Mouse (Mus musculus) embryonic facial prominence, embryonic 15.5 days (tissue): ENCODE measurements around the gene Cdh1. TPM values are rescaled to one million over a fixed set of nuclear protein-coding genes. Genes with fewer than 3 reads are reported as not detected.
"Not testable (repeated sequence)": the region's sequence is repeated elsewhere in the genome, so short reads cannot be mapped to it uniquely, and the experiment has no call there.

Experiments used
- ATAC-seq: fragments of 200-750 bp; cut with Nextera tagmentation; 2 replicates; pipeline ENCODE4 v1.8.0; 2017; ENCODE audit warnings: low read depth, moderate TSS enrichment; ENCODE audit not compliant: insufficient number of reproducible peaks, low FRiP score, low TSS enrichment
- H3K27ac ChIP-seq: fragments of 300-500 bp; sonication (generic); replicated peaks from 2 replicates; pipeline ENCODE4 v1.5.1; 2015; ENCODE audit warnings: mild to moderate bottlenecking, inconsistent platforms
- H3K27me3 ChIP-seq: fragments of 300-500 bp; sonication (generic); 2 replicates; pipeline ENCODE4 v1.6.1; 2015; ENCODE audit warnings: inconsistent platforms
- H3K36me3 ChIP-seq: fragments of 300-500 bp; sonication (generic); 2 replicates; pipeline ENCODE4 v1.6.1; 2015; ENCODE audit warnings: mild to moderate bottlenecking, inconsistent platforms
- H3K4me1 ChIP-seq: fragments of 300-500 bp; sonication (generic); 2 replicates; pipeline ENCODE4 v1.6.1; 2015; ENCODE audit warnings: inconsistent platforms
- H3K4me2 ChIP-seq: fragments of 300-500 bp; sonication (generic); replicated peaks from 2 replicates; pipeline ENCODE4 v1.6.1; 2015; ENCODE audit warnings: mild to moderate bottlenecking, inconsistent platforms
- H3K4me3 ChIP-seq: fragments of 300-500 bp; sonication (generic); replicated peaks from 2 replicates; pipeline ENCODE4 v1.5.1; 2015; ENCODE audit warnings: mild to moderate bottlenecking, inconsistent platforms
- H3K9ac ChIP-seq: fragments of 300-500 bp; sonication (generic); 2 replicates; pipeline ENCODE4 v1.6.1; 2015; ENCODE audit warnings: inconsistent platforms
- H3K9me3 ChIP-seq: fragments of 300-500 bp; sonication (generic); replicated peaks from 2 replicates; pipeline ENCODE4 v1.6.1; 2016; ENCODE audit warnings: inconsistent platforms
- WGBS: fragments of 180-500 bp; shearing (Covaris S2); methylation state at CpG from one replicate; pipeline ENCODE4 v1.1.7; 2015; 5-methylcytosine and 5-hydroxymethylcytosine counted together
- polyA plus RNA-seq: library from polyadenylated mRNA; unstranded; fragments of >200 nt; fragmentation: Nextera tagmentation; extraction: Ambion mirVana; gene quantifications from 2 replicates; pipeline ENCODE4 v1.2.1, GENCODE M21; 2015

Cdh1 gene
- polyA plus RNA-seq, 1 experiment from 2014 or later = 72.0 TPM

DNA sequence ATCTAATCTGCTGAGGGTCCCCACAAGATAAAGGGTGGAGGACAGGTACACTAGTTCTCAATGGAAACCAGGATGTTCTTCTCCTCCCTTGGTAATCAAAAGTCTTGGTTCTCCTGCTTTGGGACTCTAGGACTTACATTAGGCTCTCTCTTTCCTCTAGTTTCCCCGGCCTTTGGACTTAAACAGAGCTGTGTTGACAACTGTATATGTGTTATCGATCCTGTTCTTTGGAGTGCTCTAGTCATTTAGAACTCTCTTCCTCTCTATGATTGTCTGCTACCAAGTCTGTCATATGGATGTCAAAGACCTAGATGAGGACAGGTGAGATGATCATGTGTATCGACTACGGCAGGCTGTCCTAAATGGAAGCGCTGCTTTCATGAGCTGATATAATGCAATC is 6.1 kb upstream of the Cdh1 start:
- Histone ChIP-seq H3K27ac (no peak overlapping the region), H3K4me2 (no peak overlapping the region), H3K36me3 (no peaks in the 10 kb centered on the region), H3K9ac (no peak overlapping the region), H3K4me3 (no peak overlapping the region), H3K4me1 (no peaks in the 10 kb centered on the region), H3K9me3 (no peaks in the 10 kb centered on the region), H3K27me3 (peaks cover 4% of the 10 kb centered on the region)
- ATAC-seq = no peak
- 92% methylated on average over 5 of the region's 5 CpGs for WGBS

- WGBS = 51% methylated on average over 7 of the region's 7 CpGs
- H3K27me3 ChIP-seq = peaks cover 26% of the 10 kb centered on the region
These were observed 3.7 kb upstream of the Cdh1 start for GRCm38 (mm10) chr8:106599265-106599979.

GRCm38 (mm10) chr8:106603933-106604332 is 782 bp downstream of the Cdh1 start:
- H3K27me3 ChIP-seq = peaks cover 48% of the 10 kb centered on the region
- peak overlapping the region; percentile 50 for H3K4me3 ChIP-seq
- no peak for ATAC-seq
- H3K9me3 ChIP-seq = no peaks in the 10 kb centered on the region
- 0 out of 2 replicates have a peak overlapping the region, but pooled peaks have one; percentile 48 for H3K27ac ChIP-seq
- no peaks in the 10 kb centered on the region for H3K36me3 ChIP-seq
- peak overlapping the region; percentile 40; the same call in 1 of the 2 replicates for H3K9ac ChIP-seq
- peaks cover 23% of the 10 kb centered on the region for H3K4me1 ChIP-seq
- WGBS = 2% methylated on average over 18 of the region's 19 CpGs
- peak overlapping the region; percentile 85 for H3K4me2 ChIP-seq

More at GRCm38 (mm10) chr8:106599265-106599979, 3.7 kb upstream of the Cdh1 start:
- Histone ChIP-seq H3K4me3 (no peak overlapping the region), H3K36me3 (no peaks in the 10 kb centered on the region), H3K27ac (no peak overlapping the region), H3K9ac (no peak overlapping the region), H3K4me2 (no peak overlapping the region), H3K4me1 (peaks cover 16% of the 10 kb centered on the region), H3K9me3 (no peaks in the 10 kb centered on the region)
- ATAC-seq = no peak

- no peak overlapping the region for H3K4me3 ChIP-seq
- H3K27ac ChIP-seq = no peak overlapping the region
- no peaks in the 10 kb centered on the region for H3K9me3 ChIP-seq
- no peaks in the 10 kb centered on the region for H3K36me3 ChIP-seq
- H3K27me3 ChIP-seq = peaks cover 48% of the 10 kb centered on the region
- H3K4me1 ChIP-seq = peaks cover 23% of the 10 kb centered on the region
- ATAC-seq = no peak
- H3K9ac ChIP-seq = no peak overlapping the region
- 60% methylated on average over 7 of the region's 7 CpGs for WGBS
- H3K4me2 ChIP-seq = peak overlapping the region; percentile 15; the same call in 1 of the 2 replicates
These were observed 2.5 kb downstream of the Cdh1 start for GRCm38 (mm10) chr8:106605657-106606056.

- Histone ChIP-seq H3K9me3 (no peaks in the 10 kb centered on the region), H3K9ac (no peak overlapping the region), H3K4me3 (no peak overlapping the region), H3K4me2 (no peak overlapping the region), H3K36me3 (no peaks in the 10 kb centered on the region), H3K4me1 (peaks cover 23% of the 10 kb centered on the region), H3K27ac (no peak overlapping the region), H3K27me3 (peaks cover 48% of the 10 kb centered on the region)
- ATAC-seq = no peak
- WGBS = 47% methylated on average over 4 of the region's 4 CpGs
These were observed 3.0 kb downstream of the Cdh1 start for GRCm38 (mm10) chr8:106606121-106606520.

- Histone ChIP-seq H3K27ac (no peak overlapping the region), H3K9me3 (no peaks in the 10 kb centered on the region), H3K27me3 (peaks cover 48% of the 10 kb centered on the region), H3K4me2 (no peak overlapping the region), H3K4me3 (no peak overlapping the region), H3K9ac (no peak overlapping the region), H3K36me3 (no peaks in the 10 kb centered on the region), H3K4me1 (peaks cover 25% of the 10 kb centered on the region)
- 34% methylated on average over 15 of the region's 15 CpGs for WGBS
- no peak for ATAC-seq
These were observed 3.5 kb downstream of the Cdh1 start for GRCm38 (mm10) chr8:106606601-106607145.

DNA sequence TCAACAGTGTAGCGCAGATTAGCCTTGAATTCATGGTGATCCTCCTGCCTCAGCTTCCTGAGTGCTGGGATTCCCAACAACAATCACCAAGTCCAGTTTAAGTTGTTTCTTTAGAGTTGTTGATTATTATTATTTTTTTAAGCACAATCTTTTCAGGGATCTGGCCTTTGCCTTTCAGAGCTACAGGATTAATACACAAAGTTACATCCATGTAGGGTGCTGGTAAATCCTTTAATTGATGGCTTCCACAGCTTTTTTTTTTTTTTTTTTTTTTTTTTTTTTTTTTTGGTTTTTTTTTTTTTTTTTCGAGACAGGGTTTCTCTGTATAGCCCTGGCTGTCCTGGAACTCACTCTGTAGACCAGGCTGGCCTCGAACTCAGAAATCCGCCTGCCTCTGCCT is 4.6 kb downstream of the Cdh1 start:
- not testable (repeated sequence) for H3K9me3 ChIP-seq, H3K9ac ChIP-seq, H3K36me3 ChIP-seq, ATAC-seq, H3K4me3 ChIP-seq, H3K4me2 ChIP-seq, H3K27ac ChIP-seq
- Histone ChIP-seq H3K27me3 (peaks cover 37% of the 10 kb centered on the region), H3K4me1 (peaks cover 26% of the 10 kb centered on the region)
- 90% methylated on average over 4 of the region's 4 CpGs for WGBS

GRCm38 (mm10) chr8:106608425-106608824 is 5.3 kb downstream of the Cdh1 start:
- no peak overlapping the region for H3K9ac ChIP-seq
- WGBS = 43% methylated on average over 3 of the region's 3 CpGs
- no peak overlapping the region for H3K4me2 ChIP-seq
- H3K27me3 ChIP-seq = peaks cover 32% of the 10 kb centered on the region
- no peaks in the 10 kb centered on the region for H3K9me3 ChIP-seq
- H3K27ac ChIP-seq = peak overlapping the region; percentile 17; the same call in 1 of the 2 replicates
- no peaks in the 10 kb centered on the region for H3K36me3 ChIP-seq
- ATAC-seq = no peak
- H3K4me1 ChIP-seq = peaks cover 20% of the 10 kb centered on the region
- no peak overlapping the region for H3K4me3 ChIP-seq

GRCm38 (mm10) chr8:106609076-106609903 is 6.1 kb downstream of the Cdh1 start:
- peaks cover 12% of the 10 kb centered on the region for H3K4me1 ChIP-seq
- no peak for ATAC-seq
- H3K4me2 ChIP-seq = no peak overlapping the region
- no peak overlapping the region for H3K27ac ChIP-seq
- no peak overlapping the region for H3K4me3 ChIP-seq
- H3K9ac ChIP-seq = no peak overlapping the region
- no peaks in the 10 kb centered on the region for H3K36me3 ChIP-seq
- H3K27me3 ChIP-seq = peaks cover 24% of the 10 kb centered on the region
- H3K9me3 ChIP-seq = no peaks in the 10 kb centered on the region
- WGBS = 64% methylated on average over 7 of the region's 7 CpGs

DNA sequence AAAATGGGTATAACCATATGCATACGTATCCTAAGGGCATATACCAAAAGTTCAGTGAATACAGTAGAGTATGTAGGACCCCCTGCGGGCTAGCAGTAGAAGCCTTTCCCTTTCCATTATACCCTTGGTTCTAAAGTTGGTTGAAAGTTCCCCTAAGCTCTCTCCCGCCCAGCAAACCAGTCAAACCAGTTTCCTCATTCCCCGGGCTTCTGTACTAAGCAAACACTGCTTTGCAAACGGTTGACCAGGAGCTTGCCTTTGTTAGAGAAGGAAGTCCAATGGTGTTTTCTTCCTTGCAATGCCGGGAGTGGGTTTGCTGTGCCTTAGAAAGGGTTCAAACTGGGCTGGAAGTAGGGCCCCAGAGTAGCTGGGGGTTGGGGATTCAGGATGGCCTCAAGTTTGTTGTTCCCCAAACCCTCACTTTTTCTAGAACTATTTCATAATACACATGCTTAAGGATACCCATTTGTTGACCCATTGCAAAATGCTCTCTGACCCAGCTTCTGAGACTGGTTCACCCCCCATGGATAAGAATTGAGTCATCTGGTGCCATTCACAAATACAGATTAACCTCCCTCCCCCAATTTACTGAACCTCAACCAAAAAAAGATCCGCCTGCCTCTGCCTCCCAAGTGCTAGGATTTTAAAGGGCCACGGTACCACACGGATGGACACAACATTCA is 7.9 kb downstream of the Cdh1 start:
- Histone ChIP-seq H3K27ac (peak overlapping the region; percentile 44; the same call in 1 of the 2 replicates), H3K9ac (no peak overlapping the region), H3K4me3 (no peak overlapping the region), H3K4me1 (peaks cover 19% of the 10 kb centered on the region), H3K36me3 (no peaks in the 10 kb centered on the region), H3K4me2 (no peak overlapping the region), H3K27me3 (peaks cover 8% of the 10 kb centered on the region), H3K9me3 (no peaks in the 10 kb centered on the region)
- 55% methylated on average over 9 of the region's 9 CpGs for WGBS
- ATAC-seq = no peak

GRCm38 (mm10) chr8:106612047-106612446 is 8.9 kb downstream of the Cdh1 start:
- ATAC-seq = no peak
- no peaks in the 10 kb centered on the region for H3K36me3 ChIP-seq
- no peaks in the 10 kb centered on the region for H3K9me3 ChIP-seq
- no peak overlapping the region for H3K9ac ChIP-seq
- peaks cover 1% of the 10 kb centered on the region; the same call in 1 of the 2 replicates for H3K27me3 ChIP-seq
- H3K4me1 ChIP-seq = peaks cover 25% of the 10 kb centered on the region
- H3K4me3 ChIP-seq = no peak overlapping the region
- no peak overlapping the region for H3K27ac ChIP-seq
- WGBS = 46% methylated on average over 3 of the region's 3 CpGs
- no peak overlapping the region for H3K4me2 ChIP-seq
